Mouse (Mus musculus): ENCODE measurements at regions not wholly inside any gene's neighbourhood (a gene's known extent, or its start where the extent isn't known, plus 50 kb on each side); places are given as distances from the start of the nearest gene placed in this dataset.

DNA sequence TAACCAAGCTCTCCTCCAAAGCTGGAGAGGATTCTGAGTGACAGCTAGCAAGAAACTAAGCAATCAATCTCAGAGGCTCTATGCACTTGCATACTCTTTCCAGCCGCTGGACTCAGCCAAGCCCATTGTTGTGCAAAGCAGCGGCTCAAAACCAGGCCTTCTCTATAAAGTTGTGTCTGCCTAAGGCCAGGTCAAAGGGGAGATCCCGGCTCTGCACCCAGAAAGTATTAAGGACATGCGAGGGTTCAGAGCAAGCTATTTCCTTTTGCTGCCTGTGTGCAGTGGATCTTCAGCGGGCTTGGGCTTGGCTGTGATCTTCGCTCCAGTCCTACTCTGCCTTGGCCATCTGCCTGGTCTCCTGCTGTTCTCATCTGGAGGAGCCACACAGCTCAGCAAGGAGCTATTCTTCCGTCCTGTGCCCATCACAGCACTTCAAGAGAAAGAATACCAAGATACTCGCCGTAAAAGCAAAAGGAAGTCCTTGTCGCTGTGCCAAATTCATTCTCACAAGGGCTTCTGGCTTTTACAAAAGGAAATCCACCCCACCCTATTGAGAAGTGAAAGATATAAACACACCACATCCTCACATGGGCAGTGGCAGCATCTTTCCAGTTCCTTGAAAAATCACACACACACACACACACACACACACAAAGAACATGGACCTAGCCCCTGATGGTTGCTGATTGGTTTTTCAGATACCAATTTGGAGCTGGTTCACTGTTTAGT, 646.6 kb downstream of the Adgrl2 start:
- peak; percentile 3 for DNase-seq (ENCODE audit: extremely low read depth, insufficient read length, low spot score)

DNA sequence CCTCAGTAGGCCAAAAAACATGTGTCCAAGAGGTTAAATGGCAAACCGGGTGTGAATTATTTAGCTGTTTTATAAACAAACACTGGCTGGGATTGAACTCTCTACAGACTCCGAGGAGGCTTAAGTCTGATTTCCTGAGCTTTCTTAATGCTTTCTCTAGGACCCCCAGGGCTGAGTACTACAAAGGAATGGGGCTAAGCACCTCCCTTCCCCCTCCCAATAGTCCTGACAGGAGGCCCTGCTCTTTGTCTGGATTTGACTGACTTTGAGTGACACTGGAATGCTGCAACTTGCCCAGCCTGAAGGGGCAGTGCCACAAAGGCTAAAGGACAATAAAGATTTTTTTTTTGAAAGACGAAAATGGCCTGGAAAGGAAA, 647.1 kb downstream of the Adgrl2 start:
- no peak for DNase-seq (ENCODE audit: extremely low read depth, insufficient read length, low spot score)

- no peak for DNase-seq (ENCODE audit: extremely low read depth, insufficient read length, low spot score)
These were observed 651.1 kb downstream of the Adgrl2 start for GRCm38 (mm10) chr3:148339258-148339657.

DNA sequence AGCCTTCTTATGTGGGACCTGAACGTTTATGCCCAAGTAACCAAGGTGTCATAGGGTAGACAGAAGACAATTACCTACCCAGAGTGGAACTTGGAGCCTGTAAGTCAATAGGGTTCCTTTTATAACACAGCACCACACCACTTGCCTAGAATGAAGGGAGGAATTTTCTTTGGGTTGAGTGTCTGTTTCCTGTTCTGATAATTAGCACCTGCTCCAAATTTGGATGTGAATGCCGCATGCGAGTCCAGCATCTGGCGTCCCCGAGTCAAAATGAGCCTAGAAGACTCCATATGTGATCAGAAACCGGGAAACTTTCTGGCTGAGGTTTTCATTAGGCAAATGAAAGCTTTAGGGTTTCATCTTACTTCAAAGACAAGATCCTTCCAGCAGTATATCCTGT, 653.7 kb downstream of the Adgrl2 start:
- no peak for DNase-seq (ENCODE audit: extremely low read depth, insufficient read length, low spot score)

DNA sequence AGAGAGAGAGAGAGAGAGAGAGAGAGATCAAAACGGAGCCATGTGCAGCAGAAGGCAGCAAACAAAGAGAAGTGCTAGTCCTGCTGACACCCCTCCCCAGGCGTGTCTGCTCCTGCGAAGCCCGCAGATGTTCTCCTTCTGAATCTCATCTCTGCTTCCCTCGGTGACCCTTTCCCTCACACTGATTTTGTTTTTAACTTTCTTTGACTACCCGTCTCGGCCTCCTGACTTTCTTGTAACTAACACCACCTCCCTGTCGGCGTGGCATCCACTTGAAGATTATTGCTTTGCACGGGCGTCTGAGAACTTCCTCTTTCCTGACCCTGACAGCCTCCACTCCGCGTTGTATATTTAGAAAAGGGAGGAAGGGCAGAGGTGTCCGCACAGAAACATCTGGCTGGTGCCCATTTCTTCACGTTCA, 654.3 kb downstream of the Adgrl2 start:
- DNase-seq (ENCODE audit: extremely low read depth, insufficient read length, low spot score), result no peak

- DNase-seq (ENCODE audit: extremely low read depth, insufficient read length, low spot score), result no peak
These were observed 654.7 kb downstream of the Adgrl2 start for GRCm38 (mm10) chr3:148335654-148336053.

DNA sequence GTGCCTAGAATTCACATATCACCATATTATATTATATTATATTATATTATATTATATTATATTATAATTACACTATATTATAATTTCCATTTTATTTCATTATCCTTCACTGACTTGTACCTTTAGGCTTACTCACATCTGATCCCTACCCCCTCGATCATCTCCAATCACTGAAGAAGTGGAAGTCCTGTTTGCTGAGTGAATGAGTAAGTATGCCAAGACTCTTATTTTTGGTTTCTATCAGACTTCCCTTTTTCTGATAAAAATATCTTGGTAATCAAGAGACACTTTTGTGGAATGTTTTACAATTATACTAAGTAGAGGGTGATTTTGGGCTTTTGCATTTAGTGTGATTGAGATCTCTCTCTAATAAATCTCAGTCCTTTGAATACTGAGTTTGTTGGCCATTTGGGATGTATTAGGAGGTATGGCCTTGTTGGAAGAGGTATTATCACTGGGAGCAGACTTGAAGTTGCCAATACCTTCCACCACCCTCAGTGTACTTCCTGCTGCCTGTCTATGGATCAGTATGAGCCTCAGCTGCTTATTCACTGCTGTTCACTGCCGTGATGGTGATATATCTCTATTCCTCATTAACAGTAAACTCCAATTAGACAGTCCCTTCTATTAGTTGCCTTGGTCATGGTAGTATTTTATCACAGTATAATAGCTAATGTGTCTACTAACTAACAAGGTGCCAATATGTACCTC, 665.3 kb downstream of the Adgrl2 start:
- DNase-seq (ENCODE audit: extremely low read depth, insufficient read length, low spot score), result no peak

DNA sequence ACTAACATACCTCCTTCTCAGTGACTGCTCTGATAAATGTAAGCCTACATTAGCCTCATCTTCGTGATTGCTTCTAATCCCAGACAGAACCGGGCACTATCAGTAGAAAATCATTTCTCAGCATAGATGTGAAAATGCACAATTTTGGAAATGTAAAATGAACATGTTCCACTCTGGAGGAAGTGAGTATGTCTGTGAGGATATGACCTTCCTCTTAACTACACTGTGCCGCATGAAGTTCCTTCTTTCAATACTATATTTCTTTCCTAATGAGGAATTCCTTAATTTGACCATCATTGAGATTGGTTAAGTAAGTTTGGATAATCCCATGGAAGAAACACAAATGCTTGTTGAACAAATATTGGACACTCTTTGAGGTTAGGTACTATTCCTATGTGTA, 668.5 kb downstream of the Adgrl2 start:
- no peak for DNase-seq (ENCODE audit: extremely low read depth, insufficient read length, low spot score)

- DNase-seq (ENCODE audit: extremely low read depth, insufficient read length, low spot score), result no peak
These were observed 674.2 kb downstream of the Adgrl2 start for GRCm38 (mm10) chr3:148316198-148316597.

- no peak for DNase-seq (ENCODE audit: extremely low read depth, insufficient read length, low spot score)
These were observed 675.1 kb downstream of the Adgrl2 start for GRCm38 (mm10) chr3:148315286-148315685.

DNA sequence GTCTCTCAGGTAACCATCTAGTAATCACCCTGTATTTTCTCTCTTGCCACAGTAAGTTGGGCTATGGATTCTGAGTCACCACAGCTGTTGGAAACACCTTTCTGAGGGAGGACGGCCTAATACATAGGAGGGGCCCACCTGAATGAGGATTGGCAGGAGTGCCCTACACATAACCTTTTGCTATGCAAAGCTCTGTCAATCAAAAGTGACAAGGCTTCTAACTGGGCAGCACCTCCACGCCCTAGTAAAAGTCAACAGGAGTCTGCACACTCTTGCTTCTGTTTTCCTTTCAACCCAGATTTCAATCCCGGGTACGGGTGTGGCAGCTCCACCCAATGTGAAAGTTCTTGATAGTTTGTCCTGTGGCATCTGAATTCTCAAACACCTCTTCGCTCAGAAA, 694.8 kb downstream of the Adgrl2 start:
- DNase-seq (ENCODE audit: extremely low read depth, insufficient read length, low spot score), result no peak

DNA sequence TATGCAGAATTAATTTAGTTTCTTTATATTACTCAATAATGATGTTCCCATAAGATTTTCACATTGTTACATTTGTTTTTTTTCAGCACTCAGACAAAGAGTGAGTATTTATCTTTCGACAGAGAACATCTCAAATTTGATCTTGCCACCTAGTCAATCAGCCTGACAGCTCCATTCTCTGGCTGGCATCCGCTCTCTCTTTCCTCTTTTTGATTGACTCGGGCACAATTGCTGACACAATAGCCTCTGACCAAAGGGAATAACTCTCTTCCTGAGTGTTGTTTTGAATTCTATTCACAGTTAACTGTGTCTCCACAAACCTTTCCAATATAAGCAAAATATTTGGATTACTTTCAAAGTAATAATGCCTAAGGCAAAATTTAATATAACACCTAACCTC, 711.4 kb downstream of the Adgrl2 start:
- DNase-seq (ENCODE audit: extremely low read depth, insufficient read length, low spot score), result no peak

DNA sequence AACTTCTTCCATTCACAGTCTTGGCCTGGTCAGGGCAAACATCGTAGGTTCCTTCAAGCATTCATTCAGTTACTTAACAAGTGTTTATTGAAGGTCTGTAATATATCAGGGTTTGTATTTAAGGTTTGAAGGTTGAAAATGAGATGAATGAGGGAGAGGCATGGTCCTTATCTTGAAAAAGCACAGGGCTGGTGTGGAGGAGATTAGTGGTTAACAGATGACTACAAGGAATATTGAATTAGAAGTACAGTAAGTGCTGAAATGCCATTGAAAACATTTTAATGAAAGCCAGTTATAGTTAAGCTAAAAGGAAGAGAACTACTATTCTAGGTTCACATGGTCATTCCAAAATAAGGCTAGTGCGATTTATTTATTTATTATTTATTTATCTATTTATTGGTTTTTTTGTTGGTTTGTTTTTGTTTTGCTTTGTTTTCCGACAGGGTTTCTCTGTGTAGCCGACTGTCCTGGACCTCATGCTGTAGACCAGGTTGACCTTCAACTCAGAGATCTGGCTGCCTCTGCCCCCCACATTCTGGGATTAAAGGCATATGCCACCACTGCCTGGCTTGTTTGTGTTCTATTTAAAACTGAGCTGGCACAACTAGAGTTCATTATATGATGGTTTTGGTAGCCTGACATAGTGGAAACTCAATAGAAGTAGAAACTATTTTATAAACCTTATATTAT, 718.1 kb downstream of the Adgrl2 start:
- no peak for DNase-seq (ENCODE audit: extremely low read depth, insufficient read length, low spot score)

- DNase-seq (ENCODE audit: extremely low read depth, insufficient read length, low spot score), result no peak
These were observed 721.5 kb downstream of the Adgrl2 start for GRCm38 (mm10) chr3:148268812-148269211.

DNA sequence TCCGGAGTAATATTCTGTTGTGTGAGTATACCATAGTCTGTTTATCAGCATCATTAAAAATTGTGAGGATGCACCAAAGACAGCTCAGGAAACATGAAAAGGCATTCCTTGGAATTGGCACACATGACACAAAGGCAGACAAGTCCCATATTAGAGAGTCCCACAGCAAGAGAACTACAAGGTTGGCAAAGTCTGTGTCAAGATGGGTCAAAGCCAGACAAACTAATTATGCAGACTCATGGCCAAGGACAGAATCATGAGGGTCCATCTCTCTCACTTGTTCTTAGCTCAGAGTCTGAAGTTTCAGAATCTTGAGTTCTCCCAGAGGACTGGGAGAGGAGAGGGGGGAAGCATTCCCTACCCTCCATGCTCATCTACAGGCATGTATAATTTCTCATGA, 731.1 kb downstream of the Adgrl2 start:
- no peak for DNase-seq (ENCODE audit: extremely low read depth, insufficient read length, low spot score)

DNA sequence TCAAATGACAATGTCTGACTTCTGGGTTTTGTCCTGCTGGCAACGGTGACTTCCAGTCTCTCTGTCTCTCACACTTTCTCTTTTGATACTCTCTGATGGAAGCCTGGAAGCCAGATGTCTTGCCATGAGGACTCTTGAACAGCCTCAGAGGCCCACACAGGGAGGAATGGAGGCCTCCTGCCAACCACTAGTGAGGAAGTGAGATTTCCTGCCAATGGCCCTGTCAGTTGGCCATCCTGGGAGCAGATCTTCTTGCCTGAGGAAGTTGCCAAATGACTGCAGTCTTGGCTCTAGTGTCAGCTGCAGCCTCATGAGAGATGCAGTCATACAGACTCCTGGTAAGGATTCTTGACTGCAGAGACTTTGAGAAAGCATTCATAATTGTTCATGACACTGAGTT, 741.7 kb downstream of the Adgrl2 start:
- DNase-seq (ENCODE audit: extremely low read depth, insufficient read length, low spot score), result peak; percentile 13

GRCm38 (mm10) chr3:148246786-148247185, 743.6 kb downstream of the Adgrl2 start:
- no peak for DNase-seq (ENCODE audit: extremely low read depth, insufficient read length, low spot score)

GRCm38 (mm10) chr3:148238093-148238492, 752.3 kb downstream of the Adgrl2 start:
- DNase-seq (ENCODE audit: extremely low read depth, insufficient read length, low spot score), result no peak

DNA sequence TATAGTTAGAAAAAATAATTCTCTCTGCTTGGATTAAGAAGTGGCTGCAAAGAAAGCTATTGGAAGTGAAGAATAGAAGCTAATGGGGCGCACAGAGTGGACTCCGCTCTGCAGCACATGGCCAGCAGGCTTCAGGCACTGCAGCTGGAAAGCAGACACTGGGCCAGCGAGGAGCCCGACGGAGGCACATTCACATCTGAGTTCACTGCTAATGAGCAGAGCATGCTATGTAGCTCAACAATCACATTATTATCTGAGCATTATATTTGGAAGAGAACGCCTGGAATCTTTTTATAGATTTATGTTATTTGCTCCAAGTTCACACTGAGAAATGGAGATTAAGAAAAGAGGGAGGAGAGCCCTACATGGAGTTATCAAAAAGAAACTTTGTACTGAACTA, 752.8 kb downstream of the Adgrl2 start:
- no peak for DNase-seq (ENCODE audit: extremely low read depth, insufficient read length, low spot score)

GRCm38 (mm10) chr3:148233616-148234015, 756.7 kb downstream of the Adgrl2 start:
- DNase-seq (ENCODE audit: extremely low read depth, insufficient read length, low spot score), result no peak

DNA sequence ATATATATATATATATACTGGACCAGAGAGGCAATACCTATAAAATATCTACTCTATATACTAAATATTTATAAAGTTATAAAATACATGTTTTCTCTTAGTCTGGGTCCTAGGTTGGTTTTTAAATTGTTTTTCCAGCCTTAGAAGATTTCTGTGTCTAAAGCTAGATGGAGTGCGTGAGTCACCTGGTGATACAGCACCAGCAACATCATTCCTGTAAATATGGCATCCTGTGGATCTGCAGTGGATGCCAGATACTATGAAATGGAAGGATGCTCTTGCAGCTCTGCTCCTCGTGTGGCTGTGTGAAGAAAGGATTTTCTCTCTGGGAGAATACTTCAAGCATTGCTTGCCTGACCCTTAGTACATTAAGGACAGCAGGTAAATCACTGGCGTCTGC, 761.2 kb downstream of the Adgrl2 start:
- no peak for DNase-seq (ENCODE audit: extremely low read depth, insufficient read length, low spot score)

All from 3134 (cell line).